Mouse (Mus musculus) granulocyte monocyte progenitor cell, adult 5-6 weeks (primary cell): ENCODE results near the gene Klf17. TPM values are rescaled to one million over a fixed set of nuclear protein-coding genes. Genes with fewer than 3 reads are reported as not detected.
A peak's percentile ranks its signal among the peaks of the same experiment; 100 is the strongest.
"Not testable (repeated sequence)": the region's sequence is repeated elsewhere in the genome, so short reads cannot be mapped to it uniquely, and the experiment has no call there.

Experiments
- ATAC-seq: replicated peaks from 2 replicates; pipeline ENCODE4 v1.8.0; 2016; ENCODE audit warnings: mild to moderate bottlenecking, moderate TSS enrichment, inconsistent platforms; ENCODE audit not compliant: poor library complexity, severe bottlenecking
- total RNA-seq, 2 experiments: library from RNA; stranded (forward) in 1 of 2; stranded (reverse) in 1 of 2; fragments of 200-712, 200-1000 nt in 1 of 2; fragments of >200 nt in 1 of 2; fragmentation: Nextera tagmentation in 1 of 2; gene quantifications; 2 replicates each; pipeline ENCODE4 v1.2.3; 2014 to 2017

Klf17 gene
- not detected in 2 replicates for total RNA-seq (2014; fragmentation: Nextera tagmentation)
- total RNA-seq (2017) = not detected in 2 replicates

- ATAC-seq = no peak
Measured at GRCm38 (mm10) chr4:117765416-117765815, at the start of gene Klf17. Gene Klf17, minus strand, starts transcription at chr4:117765648.

GRCm38 (mm10) chr4:117814333-117814732 is 48.9 kb upstream of the Klf17 start:
- ATAC-seq = no peak

- no peak for ATAC-seq
Measured at GRCm38 (mm10) chr4:117813591-117814192, 48.2 kb upstream of the Klf17 start.

- ATAC-seq = no peak
Measured at GRCm38 (mm10) chr4:117810933-117811332, 45.5 kb upstream of the Klf17 start.

- ATAC-seq = no peak
Measured at GRCm38 (mm10) chr4:117806992-117807391, 41.5 kb upstream of the Klf17 start.

GRCm38 (mm10) chr4:117799904-117800303 is 34.5 kb upstream of the Klf17 start:
- no peak for ATAC-seq

GRCm38 (mm10) chr4:117788308-117788707 is 22.9 kb upstream of the Klf17 start:
- ATAC-seq = no peak

- ATAC-seq = peak; percentile 56
Measured at GRCm38 (mm10) chr4:117786963-117787362, 21.5 kb upstream of the Klf17 start.

GRCm38 (mm10) chr4:117782908-117783307 is 17.5 kb upstream of the Klf17 start:
- ATAC-seq = no peak

- no peak for ATAC-seq
Measured at GRCm38 (mm10) chr4:117772960-117773359, 7.5 kb upstream of the Klf17 start.

GRCm38 (mm10) chr4:117770935-117771334 is 5.5 kb upstream of the Klf17 start:
- ATAC-seq = peak; percentile 25; the same call in 1 of the 2 replicates

GRCm38 (mm10) chr4:117760151-117760550 is 5.3 kb downstream of the Klf17 start:
- no peak for ATAC-seq

- ATAC-seq = not testable (repeated sequence)
Measured at GRCm38 (mm10) chr4:117752469-117752868, 13.0 kb downstream of the Klf17 start.

GRCm38 (mm10) chr4:117737559-117737958 is 27.9 kb downstream of the Klf17 start:
- ATAC-seq = no peak

GRCm38 (mm10) chr4:117731926-117732325 is 33.5 kb downstream of the Klf17 start:
- no peak for ATAC-seq

GRCm38 (mm10) chr4:117724112-117724511 is 41.3 kb downstream of the Klf17 start, which contains the start of gene Gm12845:
Gene Gm12845, plus strand, starts transcription at chr4:117724412.
- no peak for ATAC-seq

GRCm38 (mm10) chr4:117713303-117714098 is 51.9 kb downstream of the Klf17 start:
- no peak for ATAC-seq

- ATAC-seq = no peak
Measured at GRCm38 (mm10) chr4:117712314-117712713, 53.1 kb downstream of the Klf17 start.

GRCm38 (mm10) chr4:117708780-117709550 is 56.5 kb downstream of the Klf17 start:
- no peak for ATAC-seq
